Mouse (Mus musculus) lung, adult 18-20 months (tissue): ENCODE data around the gene Cilp.
"Not testable (repeated sequence)": the region's sequence is repeated elsewhere in the genome, so short reads cannot be mapped to it uniquely, and the experiment has no call there.

ENCODE experiments used
- DNase-seq, 2 experiments: peaks; one replicate each; pipeline ENCODE4 v3.0.0; 2022; ENCODE audit warnings: mixed read lengths in 2 of 2

Cilp gene

DNA sequence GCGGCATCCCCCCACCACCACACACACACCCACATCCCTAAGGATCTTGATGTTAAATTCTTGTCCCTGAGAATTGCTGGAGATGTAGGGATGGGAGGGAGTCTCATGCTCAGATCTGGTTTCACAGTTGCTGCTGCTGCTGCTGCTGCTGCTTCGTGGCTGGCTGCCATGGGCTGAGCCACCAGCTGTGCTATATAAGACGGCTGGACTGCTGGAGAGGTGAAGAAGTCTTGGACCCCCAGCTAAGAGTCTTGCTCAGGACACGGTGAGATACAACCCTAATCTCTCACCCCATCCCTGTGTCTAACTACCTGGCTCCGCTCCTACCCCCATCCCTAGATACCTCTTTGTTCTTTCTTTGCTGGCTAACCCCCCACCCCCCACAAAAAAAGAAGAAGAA is at the start of gene Cilp:
Gene Cilp, plus strand, starts transcription at position 222 of the 400 bp plus-strand sequence.
- DNase-seq: no peak

DNA sequence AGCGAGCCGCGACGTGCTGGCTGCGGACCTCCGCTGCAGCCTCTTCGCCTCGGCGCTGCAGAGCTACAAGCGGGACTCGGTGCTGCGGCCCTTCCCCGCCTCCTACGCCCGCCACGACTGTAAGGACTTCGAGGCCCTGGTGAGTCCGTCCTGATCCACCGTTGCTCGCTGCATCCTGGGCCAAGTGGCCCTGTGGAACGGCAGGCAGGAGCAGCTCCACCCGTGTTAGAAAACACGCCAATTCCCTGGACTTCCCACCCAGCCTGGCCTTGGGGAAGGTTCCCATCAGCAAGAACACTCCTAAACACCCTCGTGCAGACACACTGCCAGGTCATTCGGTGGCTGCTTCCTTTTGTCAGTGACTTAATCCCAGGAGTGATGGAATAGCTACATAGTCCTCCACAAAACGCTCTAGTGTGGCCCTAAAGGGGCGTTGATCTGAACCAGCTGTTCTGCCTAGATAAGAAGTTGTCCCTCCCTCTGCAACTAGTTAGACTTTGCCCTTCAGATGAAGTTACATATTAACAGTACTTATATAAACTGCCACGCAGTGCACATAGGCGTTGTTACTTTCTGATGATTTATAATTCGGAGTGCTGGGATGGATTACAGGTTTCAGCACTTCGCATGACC is 49.4 kb upstream of the Cilp start:
- peak; percentile 22 to 36 for DNase-seq

DNA sequence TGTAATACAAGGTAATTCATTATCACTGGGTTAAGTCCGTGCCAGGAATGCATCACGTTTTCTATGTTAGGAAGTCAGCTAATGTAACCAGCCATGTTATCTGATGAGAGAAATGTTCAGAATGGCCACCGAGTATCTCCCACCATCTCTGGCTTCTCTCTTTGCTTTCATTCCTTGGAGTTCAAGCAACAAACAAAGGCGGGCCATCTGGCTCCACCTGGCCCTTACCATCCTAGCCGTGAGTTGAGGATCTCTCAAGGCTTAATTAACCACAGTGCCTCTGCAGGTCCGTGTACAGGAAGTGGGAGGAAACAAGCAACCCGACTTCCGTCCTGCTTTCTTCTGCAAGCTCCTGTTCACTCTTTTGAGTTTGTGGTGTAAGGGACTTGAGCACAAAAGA is 48.0 kb upstream of the Cilp start:
- no peak for DNase-seq

DNA sequence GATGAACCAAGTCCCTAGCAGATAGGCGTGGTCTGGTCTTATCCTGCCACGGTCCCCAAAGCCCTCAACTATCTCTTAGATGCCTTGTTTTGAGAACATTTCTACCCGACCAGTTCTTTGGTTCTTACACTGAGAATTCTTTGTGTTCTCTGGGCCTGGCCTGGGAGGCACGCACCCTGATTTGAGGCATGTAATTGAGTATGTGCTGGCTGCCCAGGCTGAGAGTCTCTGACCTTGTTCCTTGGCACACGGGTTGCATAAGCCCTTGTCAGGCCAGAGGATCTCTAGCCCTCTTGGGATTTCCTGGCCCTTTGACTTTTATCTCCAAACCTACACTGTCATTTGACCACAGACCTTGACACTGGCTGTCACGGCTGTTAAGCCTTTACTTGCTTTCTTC is 47.3 kb upstream of the Cilp start:
- no peak for DNase-seq

DNA sequence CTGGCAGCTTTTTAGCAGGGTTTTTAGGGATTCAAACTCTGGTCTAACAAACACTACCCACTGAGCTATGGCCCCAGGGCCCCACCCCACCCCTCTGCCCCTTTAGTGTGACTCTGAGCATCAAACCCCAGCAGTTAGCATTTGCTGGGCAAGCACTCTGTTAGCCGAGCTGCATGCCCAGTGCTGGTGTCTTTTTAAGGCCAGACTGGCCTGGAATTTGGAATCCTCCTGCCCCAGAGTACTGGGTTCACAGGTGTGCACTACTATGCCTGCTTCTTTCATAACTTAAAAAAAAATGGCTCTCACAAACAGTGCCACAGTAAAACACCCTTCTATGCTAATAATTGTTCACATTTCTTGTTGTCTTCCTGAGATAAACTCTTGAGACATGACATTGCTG is 46.1 kb upstream of the Cilp start:
- no peak for DNase-seq

DNA sequence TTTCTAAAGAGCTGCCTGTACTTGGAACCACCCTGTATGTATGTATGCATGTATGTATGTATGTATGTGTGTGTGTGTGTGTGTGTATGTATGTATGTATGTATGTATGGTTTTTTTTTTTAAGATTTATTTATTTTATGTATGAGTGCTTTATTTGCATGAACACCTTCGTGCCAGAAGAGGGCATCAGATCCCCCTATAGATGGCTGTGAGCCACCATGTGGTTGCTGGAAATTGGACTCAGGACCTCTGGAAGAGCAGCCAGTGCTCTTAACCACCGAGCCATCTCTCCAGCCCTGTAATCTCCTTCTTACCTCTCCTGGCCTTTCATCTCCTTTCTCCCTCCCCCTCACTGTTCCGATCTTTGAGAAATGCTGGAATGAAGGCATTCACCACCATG is 44.6 kb upstream of the Cilp start:
- DNase-seq: not testable (repeated sequence)

DNA sequence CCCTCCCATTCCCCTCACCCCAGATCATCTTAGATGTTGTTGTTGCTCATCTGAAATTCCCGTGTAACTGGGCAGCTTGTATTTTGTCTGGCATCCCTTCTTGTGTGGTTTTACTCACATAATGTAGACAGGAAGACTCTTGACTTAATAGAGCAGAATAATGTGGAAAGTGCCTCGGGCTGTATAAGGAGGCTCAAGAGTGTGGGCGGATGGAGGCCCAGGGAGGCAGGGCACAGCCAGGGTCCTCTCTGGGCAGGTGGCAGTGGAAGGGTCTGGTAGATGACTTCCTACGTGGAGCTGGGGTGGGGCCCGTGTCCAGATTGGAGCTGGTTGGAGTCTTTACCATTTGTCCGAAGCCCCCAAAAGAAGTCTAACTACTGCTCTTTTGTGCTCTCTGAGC is 41.1 kb upstream of the Cilp start:
- no peak for DNase-seq

DNA sequence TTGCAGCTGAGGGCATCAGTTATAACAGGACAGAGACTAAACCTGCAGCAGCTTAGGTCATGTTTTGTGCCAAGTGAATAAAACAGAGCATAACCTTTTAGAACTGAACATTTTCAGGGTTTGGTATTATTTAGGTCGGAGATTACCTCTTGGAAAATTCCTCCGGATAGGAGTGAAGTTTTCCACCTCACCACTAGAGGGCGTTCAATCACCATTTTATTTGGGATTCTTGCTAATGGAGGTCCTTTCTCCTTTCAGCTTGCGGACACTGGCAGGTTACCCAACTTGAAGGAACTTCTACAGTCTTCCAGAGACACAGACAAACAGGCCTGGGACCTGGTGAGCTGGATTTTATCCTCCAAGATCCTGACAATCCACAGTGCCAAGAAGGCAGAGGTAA is 39.2 kb upstream of the Cilp start:
- peak in 1 of 2 experiments; percentile 42 for DNase-seq

DNA sequence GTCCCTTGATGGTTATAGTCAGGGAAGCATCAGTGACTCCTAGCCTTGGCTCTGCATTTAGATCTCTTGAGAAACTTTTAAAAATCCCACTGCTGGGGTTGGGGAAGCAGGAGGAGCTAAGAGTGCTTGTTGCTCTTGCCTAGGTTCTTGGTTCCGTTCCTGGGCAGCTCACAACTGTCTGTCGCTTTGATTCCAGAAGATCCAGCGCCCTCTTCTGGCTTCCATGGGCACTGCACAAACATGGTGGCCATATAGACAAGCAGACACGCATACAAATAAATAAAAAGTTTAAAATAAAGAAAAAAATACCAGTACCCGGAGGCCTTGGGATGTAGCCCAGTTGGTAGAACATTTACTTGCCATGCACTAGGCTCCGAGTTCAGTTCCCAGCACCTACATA is 34.7 kb upstream of the Cilp start:
- no peak for DNase-seq

DNA sequence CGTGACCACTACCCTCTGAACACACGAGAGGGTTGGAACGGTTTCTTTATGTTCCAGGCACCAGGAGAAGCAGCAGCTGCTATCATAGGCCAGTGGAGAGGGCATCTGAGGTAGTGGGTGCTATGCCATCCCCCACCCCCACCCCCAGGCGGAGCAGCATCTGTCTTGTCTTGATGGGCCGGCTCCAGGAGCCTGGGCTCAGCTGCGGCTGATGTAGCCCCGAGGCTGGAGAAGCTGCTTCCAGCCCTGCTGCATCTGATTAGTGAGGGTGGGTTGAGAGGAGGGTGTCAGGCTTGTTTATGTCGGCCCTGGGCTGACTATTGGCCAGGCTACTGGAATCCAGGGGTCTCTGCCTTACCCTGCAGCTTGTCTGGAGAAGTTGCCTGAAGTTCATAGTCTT is 33.7 kb upstream of the Cilp start:
- no peak for DNase-seq

DNA sequence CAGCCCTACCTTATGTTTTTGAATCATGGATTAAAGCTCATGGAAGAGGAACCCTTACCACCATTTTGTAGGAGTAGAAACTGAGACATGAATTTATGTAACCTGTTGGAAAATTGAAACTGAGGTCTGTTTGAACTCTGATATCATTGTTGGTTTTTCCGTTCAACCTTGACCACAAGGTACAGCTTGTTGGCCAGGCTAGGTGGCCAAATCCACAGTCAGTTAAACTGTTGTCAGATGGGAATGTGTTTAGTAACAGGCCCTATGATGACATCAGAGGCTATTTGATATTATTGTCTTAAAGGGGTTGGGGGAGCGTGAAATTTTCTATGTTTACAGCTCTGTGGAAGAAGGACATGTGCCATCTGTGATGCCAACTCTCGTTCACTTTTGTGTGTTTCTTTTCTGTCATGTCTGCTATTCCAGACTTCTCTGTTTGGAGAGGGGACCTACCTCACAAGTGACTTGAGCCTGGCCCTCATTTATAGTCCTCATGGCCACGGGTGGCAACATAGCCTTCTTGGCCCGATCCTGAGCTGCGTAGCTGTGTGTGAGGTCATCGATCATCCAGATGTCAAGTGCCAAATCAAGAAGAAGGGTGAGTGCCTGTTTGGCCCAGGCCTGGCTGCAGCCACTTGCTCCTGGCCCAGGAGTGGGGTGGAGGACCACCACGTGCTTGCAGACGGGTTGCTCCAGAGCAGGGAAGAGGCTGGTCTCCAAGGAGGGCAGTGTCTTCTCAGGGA is 31.6 kb upstream of the Cilp start:
- DNase-seq: no peak

DNA sequence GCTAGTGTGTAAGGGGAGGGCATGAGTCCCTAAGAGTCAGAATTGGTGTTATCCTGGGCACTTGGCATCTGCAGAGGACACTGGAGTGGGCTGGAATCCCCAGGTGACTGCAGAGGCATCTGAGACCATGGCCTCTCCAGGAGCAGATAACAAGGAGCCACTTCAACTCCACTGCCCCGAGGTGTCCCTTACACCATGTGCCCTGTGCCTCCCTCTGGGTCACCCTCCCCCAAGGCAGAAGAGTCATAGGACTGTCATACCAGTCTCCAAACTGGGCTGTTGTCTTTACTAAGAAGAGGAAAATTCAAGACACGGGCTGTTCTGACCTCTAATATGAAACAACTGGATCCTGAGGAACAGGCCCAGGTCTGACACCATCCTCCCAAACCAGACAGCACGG is 30.2 kb upstream of the Cilp start:
- DNase-seq: no peak

DNA sequence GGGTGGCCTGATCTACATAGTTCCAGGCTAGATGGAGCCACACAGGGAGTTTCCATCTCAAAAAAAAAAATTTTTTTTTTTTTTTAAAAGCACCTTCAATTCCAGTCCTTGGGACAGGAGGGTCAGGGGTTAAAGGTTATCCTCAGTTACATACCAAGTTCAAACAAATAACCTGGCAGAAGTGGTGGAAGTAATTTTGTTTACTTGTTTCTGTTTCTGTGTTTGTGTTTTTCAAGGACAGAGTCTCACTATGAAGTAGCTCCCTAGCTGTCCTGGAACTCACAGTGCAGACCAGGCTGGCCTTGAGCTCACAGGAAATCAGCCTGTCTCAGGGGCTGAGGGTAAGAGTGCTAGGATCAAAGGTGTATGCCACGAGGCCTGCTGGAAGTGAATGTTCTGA is 29.4 kb upstream of the Cilp start:
- DNase-seq: no peak

DNA sequence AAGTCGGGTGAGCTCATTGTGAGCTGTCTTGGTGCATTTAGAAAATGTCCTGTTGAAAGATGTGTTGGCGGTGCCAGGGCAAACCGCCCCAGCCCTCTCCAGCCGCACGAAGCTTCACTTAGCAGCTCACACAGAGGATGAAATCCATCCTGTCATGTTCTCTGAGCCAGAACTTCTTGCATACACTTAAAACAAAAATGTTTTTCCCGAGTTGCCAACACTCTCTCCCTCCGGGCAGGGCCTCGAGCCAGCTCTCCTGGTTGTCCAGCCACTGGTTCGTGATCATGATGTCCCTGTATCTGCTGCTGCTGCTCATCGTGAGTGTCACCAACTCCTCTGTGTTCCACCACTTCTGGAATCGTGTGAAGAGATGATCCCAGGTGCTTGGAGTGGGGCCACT is 27.4 kb upstream of the Cilp start:
- peak; percentile 13 to 28 for DNase-seq

DNA sequence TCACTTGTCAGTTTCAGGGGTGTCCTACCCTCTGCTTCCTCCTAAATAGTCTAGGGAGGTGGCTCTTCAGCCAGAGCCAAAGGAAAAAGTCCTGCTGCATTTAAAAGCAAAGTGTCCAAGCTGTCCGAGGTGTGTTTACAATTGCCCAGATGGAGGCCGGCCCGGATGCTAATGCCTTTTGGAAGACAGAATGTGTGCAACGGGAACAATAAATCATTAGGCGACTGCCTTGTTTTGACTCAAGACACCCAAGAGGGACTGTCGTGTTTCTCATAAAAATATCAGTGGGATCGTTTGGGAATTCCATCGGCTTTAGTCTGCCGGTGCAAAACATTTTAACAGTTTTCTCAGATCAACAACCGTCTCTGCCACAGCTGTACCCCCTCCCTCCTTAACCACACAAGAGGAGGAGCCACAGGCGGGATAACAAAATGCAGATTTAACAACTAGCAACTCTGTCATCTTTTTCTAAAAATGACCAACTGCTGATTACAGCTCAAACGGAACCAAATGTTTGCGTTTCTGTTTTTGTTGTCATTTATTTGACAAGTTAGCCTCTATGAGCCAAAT is 26.7 kb upstream of the Cilp start:
- DNase-seq: peak; percentile 34 to 50

DNA sequence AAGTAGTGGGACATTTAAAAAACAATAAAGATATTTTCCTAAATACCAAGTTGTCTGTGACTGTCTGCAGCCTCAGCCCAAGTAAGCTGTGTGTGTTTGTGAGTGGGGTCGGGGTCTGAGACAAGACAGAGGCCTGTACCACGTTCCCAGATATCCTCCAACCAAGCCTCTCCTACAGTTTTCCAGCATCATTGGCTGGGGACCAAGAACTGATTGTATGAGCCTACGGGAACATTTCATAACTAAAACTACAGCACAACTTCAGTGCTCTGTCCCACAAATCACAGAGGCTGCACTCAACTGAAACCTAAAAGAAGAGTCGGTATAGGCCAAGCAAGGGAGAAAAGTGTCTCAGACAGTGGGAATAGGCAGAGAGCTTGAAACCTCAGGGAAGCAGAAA is 25.8 kb upstream of the Cilp start:
- DNase-seq: no peak

DNA sequence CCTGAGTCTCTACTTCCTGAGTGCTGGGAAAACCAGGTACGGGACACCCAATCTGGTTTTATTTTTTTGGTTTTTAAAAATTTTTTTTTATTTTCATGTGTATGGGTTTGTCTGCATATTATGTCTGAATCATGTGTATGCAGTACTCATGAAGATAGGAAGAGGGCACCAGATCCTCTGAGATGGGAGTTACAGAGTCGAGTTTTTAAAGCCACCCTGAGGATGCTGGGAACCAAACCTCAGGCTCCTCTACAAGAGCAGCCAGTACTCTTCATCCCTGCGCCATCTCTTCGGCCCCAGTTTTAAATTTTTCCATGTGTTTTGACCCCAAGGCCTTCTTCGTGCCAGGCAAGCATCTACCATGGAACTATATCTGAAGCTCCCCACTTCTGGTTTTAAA is 25.2 kb upstream of the Cilp start:
- DNase-seq: no peak

DNA sequence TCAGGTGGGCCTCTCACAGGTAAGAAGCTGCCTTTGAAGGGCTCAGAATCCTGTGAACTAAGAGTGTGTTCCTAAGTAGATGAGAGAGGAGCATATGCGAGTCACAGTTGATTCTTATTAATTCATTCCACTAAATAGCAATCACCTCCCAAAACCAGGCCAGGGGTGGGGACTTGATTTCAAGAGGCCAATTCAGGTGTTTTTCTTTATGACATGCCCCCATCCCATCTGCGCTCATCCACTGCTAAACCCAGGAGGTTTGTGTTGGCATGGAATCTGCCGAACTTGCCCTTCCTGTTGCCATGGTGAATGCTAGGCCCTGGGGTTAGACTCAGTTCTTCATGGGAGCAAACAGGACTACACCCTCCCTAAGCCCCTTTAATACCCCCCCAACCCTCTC is 24.4 kb upstream of the Cilp start:
- no peak for DNase-seq

DNA sequence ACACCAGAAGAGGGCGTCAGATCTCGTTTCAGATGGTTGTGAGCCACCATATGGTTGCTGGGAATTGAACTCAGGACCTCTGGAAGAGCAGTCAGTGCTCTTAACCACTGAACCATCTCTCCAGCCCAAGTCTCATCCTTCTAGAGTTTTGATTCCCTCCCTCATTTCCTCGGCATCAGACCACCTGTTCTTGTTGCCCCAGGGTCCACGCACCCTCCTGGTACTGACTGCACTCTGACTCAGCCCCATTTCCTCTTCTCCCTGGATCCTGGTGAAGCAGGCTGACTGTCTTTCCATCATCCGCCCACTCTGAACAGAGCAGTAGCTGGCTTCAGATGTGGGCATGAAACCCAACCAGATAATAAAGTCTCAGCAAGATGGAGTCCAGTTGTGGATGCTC is 23.0 kb upstream of the Cilp start:
- DNase-seq: no peak

DNA sequence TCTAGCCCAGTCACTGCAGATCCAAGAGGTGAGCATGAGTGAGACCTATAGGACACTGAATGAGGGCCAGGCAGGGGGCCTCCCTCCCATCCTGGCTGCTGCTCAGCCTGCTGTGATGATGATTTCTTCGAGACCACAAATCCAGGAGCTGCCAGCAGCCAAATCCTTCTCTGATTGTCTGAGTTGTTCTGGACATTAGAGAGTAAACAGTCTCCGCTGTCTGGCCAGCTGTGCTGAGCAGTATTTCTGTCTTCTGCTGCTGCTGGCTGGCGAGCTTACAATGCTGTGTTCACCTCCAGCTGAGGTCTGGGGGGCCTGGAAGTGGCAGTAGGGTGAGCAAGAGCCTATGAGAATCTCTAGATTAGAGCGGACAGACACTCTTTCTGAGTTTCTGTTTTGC is 21.7 kb upstream of the Cilp start:
- no peak for DNase-seq

DNA sequence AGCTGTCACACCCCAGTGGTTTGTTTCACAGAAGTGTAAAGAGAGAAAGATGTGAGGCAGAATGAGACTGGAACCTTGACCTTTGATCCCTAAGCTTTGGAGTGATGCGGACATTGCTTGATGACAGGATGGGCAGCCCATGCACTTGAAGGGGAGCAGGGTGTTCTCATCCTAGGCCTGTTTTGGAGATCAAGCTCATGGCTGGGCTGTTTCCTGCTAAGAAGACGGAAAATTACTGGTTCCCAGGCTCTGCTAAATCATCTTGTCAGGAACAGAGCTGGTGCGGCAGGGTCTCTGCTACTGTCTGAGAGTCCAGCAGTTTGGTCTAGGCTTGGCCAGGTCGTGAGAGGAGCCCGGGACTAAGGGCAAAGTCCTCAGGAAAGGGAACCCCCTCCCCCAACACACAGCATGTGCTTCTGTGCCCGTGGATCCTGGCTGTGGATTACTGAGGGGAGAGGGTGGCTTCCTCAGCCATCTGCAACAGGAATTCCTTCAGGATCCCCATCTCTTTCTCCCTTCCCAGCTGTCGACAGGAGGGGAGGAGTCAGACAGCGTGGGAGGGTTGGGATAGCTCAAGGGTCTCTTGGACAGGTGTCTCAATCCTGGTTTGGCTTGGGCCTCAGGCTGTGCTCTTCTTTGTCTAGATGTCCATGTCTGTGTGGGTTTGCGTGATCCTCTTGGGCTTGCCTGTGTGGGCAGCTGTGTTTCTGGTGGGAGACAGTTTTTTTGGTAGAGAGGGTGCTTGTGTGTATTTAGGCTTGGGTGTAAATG is 20.8 kb upstream of the Cilp start:
- DNase-seq: no peak

DNA sequence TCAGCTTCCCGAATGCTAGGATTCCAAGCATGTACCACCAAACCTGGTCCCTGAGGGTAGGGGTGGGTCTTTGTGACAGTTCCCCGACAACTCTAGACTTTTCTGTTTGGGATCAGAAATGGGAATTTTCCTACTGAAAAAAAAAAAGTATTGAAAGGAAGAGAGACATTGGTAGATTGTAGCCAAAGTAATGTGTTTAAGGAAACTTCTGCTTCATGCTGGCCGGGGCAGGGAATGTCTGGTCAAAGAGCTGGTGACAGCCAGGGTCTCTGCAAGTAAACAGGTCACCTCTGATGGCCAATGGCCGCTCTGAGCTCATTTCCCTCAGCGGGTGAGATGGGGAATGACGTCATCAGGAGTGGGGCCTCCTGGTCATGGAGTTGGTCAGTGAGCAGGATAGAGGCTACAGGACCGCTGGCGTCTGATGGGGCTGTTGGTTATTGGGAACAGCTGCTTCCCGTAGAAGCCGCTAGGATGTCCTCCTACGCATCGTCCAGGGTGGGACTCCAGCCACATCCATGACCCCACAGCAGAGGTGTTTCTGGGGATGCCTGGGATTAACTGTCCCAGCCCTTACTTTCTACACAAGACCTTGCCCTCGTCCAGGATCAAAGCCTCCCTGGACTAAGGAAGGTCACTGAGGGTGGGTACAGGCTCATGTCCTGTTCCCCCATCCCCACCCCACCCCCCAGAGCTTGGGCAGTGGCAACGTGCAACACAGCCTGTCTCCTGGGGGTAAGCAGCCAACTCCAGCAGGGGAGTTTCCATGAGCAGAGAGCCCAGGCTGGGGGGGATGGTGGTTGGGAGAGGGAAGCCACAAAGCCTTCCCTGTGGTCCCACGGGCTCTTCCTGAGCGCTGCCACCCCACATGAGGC is 17.2 kb upstream of the Cilp start:
- peak; percentile 9 to 30 for DNase-seq

DNA sequence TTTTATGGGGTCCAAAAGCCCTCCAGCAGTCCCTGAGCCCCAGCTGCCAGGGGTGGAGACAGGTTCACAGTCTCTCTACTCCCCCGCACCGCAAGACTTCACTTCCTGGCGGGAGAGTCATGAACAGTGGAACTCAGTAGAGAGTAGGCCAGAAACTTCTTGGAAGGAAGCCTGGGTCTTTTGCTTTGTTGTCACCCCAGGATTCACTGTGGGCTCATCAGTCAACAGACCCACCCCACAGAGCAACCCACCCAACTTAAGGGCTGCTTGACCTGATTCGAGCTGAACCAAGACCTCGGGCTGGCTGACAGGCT is 16.6 kb upstream of the Cilp start:
- DNase-seq: peak; percentile 18 to 19
